Mouse (Mus musculus) heart, adult 2 months (tissue): ENCODE results near the gene Ggt1.

Experiments
- CTCF ChIP-seq: fragments of 200-600 bp; IDR thresholded peaks from 2 replicates; pipeline ENCODE4 v1.8.1; 2022; ENCODE audit warnings: antibody characterized with exemption, mild to moderate bottlenecking, moderate library complexity
- POLR2A ChIP-seq: fragments of 200-500 bp; IDR thresholded peaks from 2 replicates; pipeline ENCODE4 v1.6.1; 2011; ENCODE audit warnings: mild to moderate bottlenecking, low read depth, low read length, control low read depth; ENCODE audit not compliant: insufficient read depth

DNA sequence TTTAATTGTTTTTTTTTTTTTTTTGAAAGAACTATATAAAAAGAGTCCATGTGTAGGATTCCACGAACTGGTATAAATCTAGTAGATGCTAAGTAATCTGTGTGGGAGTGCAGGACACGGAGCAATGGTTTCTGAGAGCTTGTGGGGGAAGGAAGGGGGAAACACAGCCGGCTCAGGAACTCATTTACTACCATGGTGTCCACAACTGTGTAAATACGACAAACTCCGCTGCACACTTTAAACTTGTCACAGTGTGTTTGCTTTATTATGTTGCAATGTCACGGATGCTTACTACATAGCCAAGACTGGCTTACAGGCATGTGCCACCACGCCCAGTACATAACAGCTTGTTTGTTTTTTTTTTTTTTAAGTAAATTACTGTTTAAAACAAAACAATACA is 11.5 kb upstream of the Ggt1 start:
- TF ChIP-seq POLR2A = no peak
- no peak for TF ChIP-seq CTCF
